Mouse (Mus musculus) right cerebral cortex, adult 2 months (tissue): ENCODE results near the gene H2-DMb2.

Experiments
- DNase-seq, 2 experiments: peaks; one replicate each; pipeline ENCODE4 v3.0.0; 2021 to 2022; ENCODE audit warnings: low spot score in 2 of 2

Gene H2-DMb2

GRCm38 (mm10) chr17:34143033-34143432, at the start of gene H2-DMb2:
Gene H2-DMb2, plus strand, starts transcription at chr17:34143307.
- DNase-seq: no peak

- no peak for DNase-seq
These were observed 48.6 kb upstream of the H2-DMb2 start for GRCm38 (mm10) chr17:34094283-34095035.

- no peak for DNase-seq
These were observed 46.6 kb upstream of the H2-DMb2 start for GRCm38 (mm10) chr17:34096497-34097010.

- DNase-seq: no peak
These were observed 45.8 kb upstream of the H2-DMb2 start for GRCm38 (mm10) chr17:34097272-34097671.

GRCm38 (mm10) chr17:34098709-34099479, 44.2 kb upstream of the H2-DMb2 start:
- no peak for DNase-seq

GRCm38 (mm10) chr17:34099531-34099930, 43.6 kb upstream of the H2-DMb2 start:
- no peak for DNase-seq

GRCm38 (mm10) chr17:34101185-34101584, 41.9 kb upstream of the H2-DMb2 start:
- no peak for DNase-seq

GRCm38 (mm10) chr17:34101604-34102032, 41.5 kb upstream of the H2-DMb2 start:
- DNase-seq: peak; percentile 93 to 97

GRCm38 (mm10) chr17:34102831-34103230, 40.3 kb upstream of the H2-DMb2 start:
- no peak for DNase-seq

GRCm38 (mm10) chr17:34104804-34105203, 38.3 kb upstream of the H2-DMb2 start:
- no peak for DNase-seq

- no peak for DNase-seq
These were observed 36.6 kb upstream of the H2-DMb2 start for GRCm38 (mm10) chr17:34106555-34106954.

- DNase-seq: no peak
These were observed 35.8 kb upstream of the H2-DMb2 start for GRCm38 (mm10) chr17:34107109-34107867.

GRCm38 (mm10) chr17:34108460-34108859, 34.6 kb upstream of the H2-DMb2 start:
- no peak for DNase-seq

- no peak for DNase-seq
These were observed 33.9 kb upstream of the H2-DMb2 start for GRCm38 (mm10) chr17:34109038-34109805.

GRCm38 (mm10) chr17:34109806-34110195, 33.3 kb upstream of the H2-DMb2 start:
- no peak for DNase-seq

- no peak for DNase-seq
These were observed 32.8 kb upstream of the H2-DMb2 start for GRCm38 (mm10) chr17:34110309-34110708.

GRCm38 (mm10) chr17:34114114-34114513, 29.0 kb upstream of the H2-DMb2 start:
- no peak for DNase-seq

- DNase-seq: no peak
These were observed 26.3 kb upstream of the H2-DMb2 start for GRCm38 (mm10) chr17:34116736-34117370.

GRCm38 (mm10) chr17:34117421-34118112, 25.5 kb upstream of the H2-DMb2 start:
- DNase-seq: no peak
